Mouse (Mus musculus): Measurements from ENCODE around the gene Tspan15. TPM values are rescaled to one million over a fixed set of nuclear protein-coding genes. Genes with fewer than 3 reads are reported as not detected.

The Tspan15 gene
- total RNA-seq, 1 experiment from 2014 or later, result 17.2 TPM

- no peak for DNase-seq
Observed at GRCm38 (mm10) chr10:62228126-62228525, 2.9 kb downstream of the Tspan15 start.

DNA sequence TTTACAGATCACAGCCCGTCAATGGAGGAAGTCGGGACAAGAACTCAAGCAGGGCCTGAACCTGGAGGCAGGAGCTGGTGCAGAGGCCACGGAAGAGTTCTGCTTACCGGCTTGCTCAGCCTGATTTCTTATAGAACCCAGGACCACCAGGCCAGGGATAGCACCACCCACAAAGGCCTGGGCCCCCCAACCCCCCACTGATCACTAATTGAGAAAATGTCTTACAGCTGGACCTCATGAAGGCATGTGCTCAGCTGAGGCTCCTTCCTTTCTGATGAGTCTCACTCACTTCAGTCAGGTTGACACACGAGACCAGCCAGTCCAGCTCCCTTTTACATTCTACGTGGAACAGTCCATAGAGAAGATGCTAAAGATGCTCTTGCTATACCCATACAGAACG lies 5.2 kb downstream of the Tspan15 start:
- DNase-seq, result no peak

DNA sequence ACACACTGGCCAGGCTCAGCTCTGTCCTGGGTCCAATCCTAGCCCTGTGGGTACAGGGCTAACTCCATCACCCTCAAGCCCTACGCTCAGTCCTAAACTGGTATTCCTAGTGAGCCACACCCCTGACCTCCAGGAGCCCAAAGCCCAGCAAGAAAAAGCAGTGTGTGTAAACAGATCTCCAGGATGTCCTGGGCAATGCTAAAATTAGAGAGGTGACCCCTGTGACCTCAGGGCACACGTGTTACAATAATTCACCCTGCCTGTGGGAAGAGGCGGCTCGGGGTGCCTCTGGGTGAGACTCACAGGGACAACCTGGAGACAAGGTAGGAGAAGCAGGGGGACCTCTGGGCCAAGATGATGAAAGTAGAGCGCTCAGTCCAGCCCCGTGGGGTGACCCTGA lies 6.8 kb downstream of the Tspan15 start:
- DNase-seq, result peak; percentile 56

GRCm38 (mm10) chr10:62222777-62223176 lies 8.3 kb downstream of the Tspan15 start:
- DNase-seq, result no peak

DNA sequence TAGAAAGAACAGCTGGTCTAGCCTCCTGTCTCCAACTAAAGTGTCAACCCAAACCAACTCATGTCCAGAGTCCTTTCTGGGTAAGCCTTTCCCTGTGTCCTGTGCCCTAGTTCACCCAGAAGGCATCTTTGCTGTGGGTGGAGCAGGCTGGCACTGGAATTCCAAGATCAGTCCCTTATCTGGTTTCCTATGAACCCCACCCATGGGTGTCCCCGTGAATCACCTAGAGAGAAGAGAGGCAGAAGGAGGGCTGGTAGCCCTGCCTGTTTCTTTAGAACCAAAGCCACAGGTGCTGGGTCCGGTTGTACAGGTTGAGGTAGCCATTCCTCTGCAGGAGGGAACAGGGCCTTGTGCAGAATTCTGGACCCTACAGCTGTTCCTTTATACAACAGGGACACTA lies 9.4 kb downstream of the Tspan15 start:
- no peak for DNase-seq

DNA sequence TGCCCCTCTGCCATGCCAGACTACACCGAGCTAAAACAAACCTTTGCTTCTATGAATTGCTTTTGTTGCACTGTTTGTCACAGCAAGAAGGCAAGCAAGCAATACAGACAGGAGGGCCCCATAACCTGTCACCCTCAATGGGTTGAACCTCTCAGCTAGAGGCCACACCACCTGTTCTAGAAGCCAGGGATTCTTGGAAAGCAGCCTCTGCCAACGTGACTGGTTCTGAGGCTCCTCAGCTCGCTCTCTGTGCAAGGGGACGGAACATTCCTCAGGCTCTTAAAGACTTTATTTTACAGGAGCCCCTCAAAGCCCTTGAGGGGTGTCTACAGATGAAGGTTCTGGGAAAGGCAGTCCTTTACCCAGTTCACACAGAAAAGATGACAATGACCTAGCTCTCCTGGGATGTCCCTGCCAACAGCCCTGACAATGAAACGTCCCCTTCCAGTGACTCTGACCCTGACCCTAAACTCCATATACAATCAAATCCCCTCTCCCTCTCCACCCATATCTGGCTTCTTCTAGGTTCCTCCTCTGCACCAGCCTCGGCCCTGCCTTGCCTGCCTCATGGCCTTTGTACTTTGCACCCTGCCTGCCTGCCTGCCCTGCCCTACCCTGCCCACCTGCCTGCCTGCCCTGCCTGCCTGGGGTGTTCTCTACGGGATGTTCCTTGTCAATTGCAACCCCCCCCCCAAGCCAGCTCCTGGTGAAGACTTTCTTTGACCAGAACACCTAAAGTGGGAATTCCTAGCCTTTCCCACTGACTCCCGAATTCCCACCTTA lies 10.1 kb downstream of the Tspan15 start:
- no peak for DNase-seq

DNA sequence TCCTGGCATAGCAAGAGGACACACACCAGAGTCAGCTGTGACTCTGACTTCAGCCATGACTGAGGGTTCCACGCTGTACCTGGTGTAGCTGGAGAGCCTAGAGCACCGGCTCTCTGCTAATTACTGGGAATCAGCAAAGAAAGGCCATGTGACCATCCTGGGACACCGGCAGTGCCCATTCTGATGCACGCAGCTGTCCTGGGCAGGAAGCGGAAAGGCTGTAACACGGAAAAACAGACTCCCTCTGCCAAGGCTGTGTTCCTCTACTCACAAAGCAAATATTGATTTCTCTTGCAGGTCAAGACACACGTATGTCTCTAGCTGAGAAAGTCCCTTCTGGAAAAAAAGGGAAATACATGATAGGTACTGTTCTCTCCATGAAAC lies 12.3 kb downstream of the Tspan15 start:
- DNase-seq, result peak; percentile 34

DNA sequence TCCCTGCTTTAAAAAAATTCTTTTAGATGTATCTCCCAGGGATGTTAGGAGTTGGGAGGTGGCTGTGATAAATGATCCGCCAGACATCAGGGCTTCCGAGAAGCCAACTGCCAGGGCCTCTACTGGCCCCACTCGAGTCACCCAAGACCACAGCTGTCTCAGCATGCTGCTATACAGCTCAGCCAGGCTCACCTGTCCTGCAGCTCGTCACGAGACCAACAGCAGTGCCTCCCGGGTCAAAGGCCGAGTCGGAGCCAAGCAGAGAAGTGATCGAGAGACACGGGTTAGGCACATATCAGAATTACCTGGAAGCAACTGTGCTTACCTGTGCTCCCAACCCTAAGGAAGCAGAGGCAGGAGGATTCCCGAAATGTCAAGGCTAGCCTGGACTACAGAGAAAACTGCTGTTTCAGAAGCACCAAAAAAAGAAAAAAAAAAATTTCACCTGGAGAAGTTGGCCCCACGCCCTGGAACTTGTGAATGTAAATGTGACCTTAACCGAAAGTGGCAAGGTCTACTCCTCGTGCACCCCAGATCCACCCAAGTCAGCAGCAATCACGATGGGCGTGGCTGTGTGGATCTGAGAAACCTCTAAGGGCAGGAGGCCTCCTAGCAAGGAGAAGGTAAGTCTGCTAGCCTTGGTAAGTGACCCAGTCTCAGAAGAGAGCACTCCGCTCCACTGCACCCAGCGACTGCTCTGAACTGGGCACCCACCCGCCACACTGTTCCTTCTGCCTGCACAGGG lies 12.8 kb downstream of the Tspan15 start:
- DNase-seq, result no peak

GRCm38 (mm10) chr10:62217196-62217595 lies 13.9 kb downstream of the Tspan15 start:
- peak; percentile 62 for DNase-seq

- DNase-seq, result peak; percentile 65
Observed at GRCm38 (mm10) chr10:62216595-62216994, 14.5 kb downstream of the Tspan15 start.

DNA sequence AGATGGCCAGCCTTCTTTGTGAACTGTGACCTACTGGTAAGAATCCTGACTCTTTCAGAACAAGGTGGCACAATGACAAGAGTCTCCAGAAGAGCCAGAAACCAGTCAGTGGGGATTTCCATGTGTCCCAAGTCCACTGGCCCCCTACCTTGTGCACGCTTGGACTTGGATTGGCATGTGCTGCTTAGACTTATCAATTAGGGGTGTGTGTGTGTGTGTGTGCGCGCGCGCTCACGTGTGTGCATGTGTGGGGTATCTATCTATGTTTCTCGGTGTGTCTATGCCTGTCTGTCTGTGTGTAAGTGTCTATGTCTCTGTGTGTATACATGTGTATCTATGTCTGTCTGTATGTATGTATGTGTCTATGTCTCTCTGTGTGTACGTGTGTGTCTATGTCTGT lies 15.4 kb downstream of the Tspan15 start:
- peak; percentile 20 for DNase-seq

- no peak for DNase-seq
Observed at GRCm38 (mm10) chr10:62215169-62215616, 15.9 kb downstream of the Tspan15 start.

DNA sequence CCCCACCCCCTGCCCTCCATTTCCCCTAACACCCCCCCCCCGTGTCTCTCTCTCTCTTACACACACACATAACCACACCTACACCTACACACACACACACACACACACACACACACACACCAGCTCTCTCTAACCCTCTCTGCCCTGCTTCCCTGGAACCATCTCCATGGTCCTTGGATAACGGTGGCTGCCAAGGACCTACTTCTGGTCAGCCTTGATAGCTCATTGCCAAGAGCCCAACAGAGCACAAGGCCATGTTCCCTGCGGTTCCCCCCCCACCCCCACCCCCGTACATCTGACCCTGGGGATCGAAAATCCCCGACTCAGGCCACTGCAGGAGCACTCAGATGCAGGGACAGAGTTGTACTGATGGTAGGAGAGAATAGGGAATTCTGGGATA lies 19.7 kb downstream of the Tspan15 start:
- DNase-seq, result peak; percentile 61

DNA sequence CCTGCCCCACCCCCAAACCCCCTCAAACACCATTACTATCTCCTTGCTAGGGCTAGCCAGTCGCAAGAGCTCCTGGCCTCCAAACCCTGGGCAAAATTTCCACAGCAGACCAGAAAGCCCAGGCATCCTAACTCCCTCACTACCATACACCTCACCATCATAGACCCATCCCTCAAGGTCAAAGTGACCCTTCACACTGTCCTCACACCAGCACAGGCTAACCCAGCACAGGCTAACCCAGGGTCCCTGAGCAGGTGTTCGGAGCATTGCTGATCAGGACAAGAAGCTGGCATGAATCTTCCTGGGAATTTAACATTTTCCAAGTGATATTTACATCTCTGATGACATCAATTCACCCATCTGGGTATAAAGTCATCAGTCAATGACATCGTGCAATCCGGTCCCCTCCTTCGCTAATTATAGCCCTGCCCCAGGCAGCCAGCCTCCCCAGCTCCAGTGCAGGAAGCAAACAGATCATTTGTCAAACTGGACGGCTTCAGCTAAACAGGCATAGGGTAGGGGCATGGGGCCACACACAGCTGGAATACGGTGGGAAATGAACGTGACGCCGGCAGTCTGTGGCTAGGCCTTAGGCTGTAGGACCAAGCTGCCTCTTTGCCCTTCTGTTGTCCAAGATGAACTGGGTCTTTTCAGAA lies 22.7 kb downstream of the Tspan15 start:
- peak; percentile 46 for DNase-seq

DNA sequence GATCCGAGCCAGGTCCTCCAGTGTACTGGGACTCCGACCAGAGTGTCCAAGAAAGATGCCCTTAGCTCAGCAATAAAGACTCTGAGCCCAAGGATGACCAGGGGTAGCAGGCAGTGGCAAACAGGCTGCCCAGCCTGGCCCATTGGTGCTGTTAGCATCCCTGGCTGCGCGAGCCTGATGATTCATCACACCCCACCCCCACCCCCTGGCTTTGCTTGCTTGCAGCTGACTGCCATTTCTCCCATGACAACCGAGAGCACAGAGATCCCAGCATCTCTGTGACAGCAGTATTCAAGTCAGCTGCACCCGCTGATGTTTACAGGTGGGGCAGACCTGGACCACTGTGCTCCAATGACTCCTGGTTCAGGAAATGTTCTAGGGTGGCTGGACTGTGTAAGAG lies 28.5 kb downstream of the Tspan15 start:
- DNase-seq, result peak; percentile 48

GRCm38 (mm10) chr10:62198891-62199290 lies 32.2 kb downstream of the Tspan15 start:
- no peak for DNase-seq

DNA sequence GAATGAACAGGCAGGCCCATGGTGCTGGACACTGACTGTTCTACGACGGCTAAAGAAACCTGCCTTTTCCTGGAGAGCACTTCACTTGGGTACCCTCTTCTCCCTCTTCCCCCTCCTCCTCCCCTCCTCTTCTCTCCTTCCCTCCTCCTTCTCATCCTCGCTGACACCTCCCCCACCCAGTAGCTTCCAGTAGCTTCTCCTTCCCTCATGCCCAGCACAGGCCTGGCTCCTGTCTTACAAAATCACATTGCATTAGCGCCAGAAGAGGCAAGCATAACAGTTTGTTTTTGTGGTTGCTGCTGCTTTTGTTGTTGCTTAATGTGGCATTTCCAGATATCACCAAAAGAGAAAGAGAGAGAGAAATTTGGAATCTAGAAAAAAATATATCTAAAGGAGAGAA lies 33.6 kb downstream of the Tspan15 start:
- DNase-seq, result peak; percentile 46

DNA sequence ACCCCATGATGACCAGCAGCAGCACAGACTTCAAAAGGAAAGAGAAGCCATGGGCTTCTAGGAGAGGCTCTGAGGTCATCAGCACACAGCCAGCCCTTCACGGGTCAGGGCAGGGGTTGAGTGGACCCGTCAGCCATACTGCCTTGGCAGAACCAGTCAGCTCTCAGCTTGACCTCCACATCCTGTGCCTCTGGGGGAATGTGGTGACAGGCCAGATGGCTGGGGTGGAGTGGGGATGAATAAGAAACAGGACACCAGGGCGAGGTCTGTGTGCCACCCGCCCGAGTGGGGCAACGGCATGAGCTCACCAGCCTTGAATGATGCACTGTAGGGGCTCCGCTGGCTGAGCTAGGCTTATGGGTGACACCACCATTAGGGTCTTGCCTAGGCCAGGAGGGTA lies 35.7 kb downstream of the Tspan15 start:
- peak; percentile 62 for DNase-seq

GRCm38 (mm10) chr10:62194946-62195345 lies 36.1 kb downstream of the Tspan15 start:
- no peak for DNase-seq

- DNase-seq, result no peak
Observed at GRCm38 (mm10) chr10:62194461-62194860, 36.6 kb downstream of the Tspan15 start.

- no peak for DNase-seq
Observed at GRCm38 (mm10) chr10:62194043-62194442, 37.0 kb downstream of the Tspan15 start.

DNA sequence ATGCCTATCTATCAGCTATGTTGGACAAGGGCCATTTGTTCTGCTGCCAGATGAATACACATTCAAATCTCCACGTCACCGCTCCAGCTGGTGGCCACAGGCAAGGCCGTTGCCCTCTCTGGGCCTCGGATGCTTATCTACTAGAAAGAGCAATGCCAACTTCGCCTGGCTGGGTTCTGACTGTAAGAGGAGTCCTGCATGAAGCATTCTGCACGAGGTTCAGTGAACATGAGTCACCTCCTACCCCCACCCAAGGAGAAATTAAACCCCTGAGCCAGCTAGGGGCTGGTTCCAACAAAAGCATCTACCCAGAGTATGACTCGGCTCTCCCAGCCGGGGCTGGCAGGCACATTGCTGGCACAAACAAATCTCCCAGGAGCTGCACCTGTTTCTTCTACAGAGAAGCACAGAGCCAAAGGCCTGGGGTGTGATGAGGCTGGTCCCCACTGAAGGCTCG lies 38.3 kb downstream of the Tspan15 start:
- peak; percentile 89 for DNase-seq

- DNase-seq, result no peak
Observed at GRCm38 (mm10) chr10:62190821-62191220, 40.2 kb downstream of the Tspan15 start.

Data from adrenal gland, postnatal 14 days (tissue).